Mouse (Mus musculus): ENCODE data around the gene Smad3. TPM values are rescaled to one million over a fixed set of nuclear protein-coding genes. Genes with fewer than 3 reads are reported as not detected.

Smad3 gene
- polyA plus RNA-seq, 1 experiment from 2014 or later: 7.0 TPM

DNA sequence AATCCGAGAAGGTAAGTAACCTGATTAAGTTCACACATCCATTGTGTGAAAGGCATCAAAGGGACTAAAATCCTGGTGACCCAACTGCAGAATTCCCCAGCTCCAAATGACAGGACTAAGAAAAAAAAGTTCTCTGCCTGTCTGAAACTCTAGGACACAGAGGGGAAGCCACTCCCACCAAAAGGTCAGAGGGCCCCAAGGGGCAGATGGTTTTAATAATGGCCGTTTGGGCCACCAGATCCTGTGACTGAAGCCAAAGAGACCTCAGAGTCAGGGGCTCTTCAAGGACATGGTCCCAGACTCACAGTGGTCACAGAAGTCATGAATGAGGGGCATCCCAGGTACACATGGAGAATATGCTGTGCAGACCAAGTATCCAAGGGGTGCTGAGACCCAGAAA lies 29.3 kb upstream of the Smad3 start:
- Histone ChIP-seq H3K27ac (replicated peaks) (no peak overlapping the region), H3K27me3 (no peaks in the 10 kb centered on the region), H3K9me3 (no peaks in the 10 kb centered on the region), H3K9ac (replicated peaks) (no peak overlapping the region), H3K36me3 (no peaks in the 10 kb centered on the region), H3K4me1 (peaks cover 4% of the 10 kb centered on the region), H3K4me2 (replicated peaks) (no peak overlapping the region), H3K4me3 (no peak overlapping the region)
- WGBS: 18% methylated on average over 2 of the region's 2 CpGs
- ATAC-seq (replicated peaks): no peak

DNA sequence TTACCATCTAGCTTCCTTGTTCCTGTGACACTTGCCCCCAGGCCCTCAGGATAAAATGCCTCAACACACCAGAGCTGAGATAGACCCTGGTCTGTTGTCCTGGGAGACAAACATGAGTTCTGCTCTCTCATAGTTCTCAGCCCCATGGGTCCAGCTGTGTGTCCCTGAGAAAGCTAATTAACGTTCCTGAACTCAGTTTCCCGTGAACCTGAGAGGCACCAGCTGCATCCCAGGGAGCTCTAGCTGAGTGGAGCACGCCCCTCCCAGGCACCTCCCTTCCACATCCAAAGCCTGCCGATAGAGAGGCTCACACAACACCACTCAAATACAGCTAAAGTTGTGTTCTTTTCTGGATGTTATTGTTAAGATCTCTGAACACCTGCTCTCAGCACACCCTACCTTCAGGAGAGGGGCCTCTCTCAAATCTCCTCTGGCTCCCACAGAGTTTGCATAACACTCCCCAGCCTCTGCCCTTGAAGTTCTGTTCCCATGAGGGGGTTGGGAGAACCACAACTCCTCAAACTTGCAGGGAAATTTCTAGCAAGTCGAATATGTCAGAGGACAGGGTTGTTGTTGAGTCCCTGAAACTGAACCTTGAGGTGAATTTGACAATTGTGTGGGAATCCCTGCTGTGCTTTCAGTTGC lies 28.4 kb upstream of the Smad3 start:
- no peaks in the 10 kb centered on the region for H3K9me3 ChIP-seq
- H3K27me3 ChIP-seq: no peaks in the 10 kb centered on the region
- H3K27ac ChIP-seq (replicated peaks): no peak overlapping the region
- peaks cover 4% of the 10 kb centered on the region for H3K4me1 ChIP-seq
- H3K4me3 ChIP-seq: no peak overlapping the region
- 13% methylated on average over 5 of the region's 5 CpGs for WGBS
- no peak overlapping the region for H3K9ac ChIP-seq (replicated peaks)
- H3K36me3 ChIP-seq: no peaks in the 10 kb centered on the region
- ATAC-seq (replicated peaks): no peak
- no peak overlapping the region for H3K4me2 ChIP-seq (replicated peaks)

DNA sequence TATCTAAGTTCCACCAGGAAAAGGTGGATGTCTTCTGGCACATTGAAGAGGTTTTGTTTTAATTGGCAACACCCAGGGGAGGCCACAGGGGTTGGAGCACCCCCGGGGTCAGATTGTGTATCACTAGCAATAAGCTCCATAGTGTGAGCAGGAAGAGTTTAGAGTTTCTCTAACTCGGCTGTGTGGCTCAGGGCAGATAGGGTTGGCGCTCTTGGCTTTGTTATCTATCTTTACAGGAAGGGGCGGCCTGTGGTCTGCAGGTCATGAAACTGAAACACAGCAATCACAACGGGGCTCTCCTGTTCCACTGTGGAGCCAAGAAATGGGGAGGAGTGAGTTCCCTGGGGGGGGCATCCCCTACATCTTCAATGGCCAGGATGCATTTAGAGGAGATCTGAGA lies 27.7 kb upstream of the Smad3 start:
- H3K4me2 ChIP-seq (replicated peaks): no peak overlapping the region
- H3K27me3 ChIP-seq: no peaks in the 10 kb centered on the region
- no peak overlapping the region for H3K9ac ChIP-seq (replicated peaks)
- H3K9me3 ChIP-seq: no peaks in the 10 kb centered on the region
- no peak for ATAC-seq (replicated peaks)
- peaks cover 4% of the 10 kb centered on the region for H3K4me1 ChIP-seq
- H3K27ac ChIP-seq (replicated peaks): no peak overlapping the region
- no peak overlapping the region for H3K4me3 ChIP-seq
- 75% methylated on average over 5 of the region's 5 CpGs for WGBS
- H3K36me3 ChIP-seq: no peaks in the 10 kb centered on the region

DNA sequence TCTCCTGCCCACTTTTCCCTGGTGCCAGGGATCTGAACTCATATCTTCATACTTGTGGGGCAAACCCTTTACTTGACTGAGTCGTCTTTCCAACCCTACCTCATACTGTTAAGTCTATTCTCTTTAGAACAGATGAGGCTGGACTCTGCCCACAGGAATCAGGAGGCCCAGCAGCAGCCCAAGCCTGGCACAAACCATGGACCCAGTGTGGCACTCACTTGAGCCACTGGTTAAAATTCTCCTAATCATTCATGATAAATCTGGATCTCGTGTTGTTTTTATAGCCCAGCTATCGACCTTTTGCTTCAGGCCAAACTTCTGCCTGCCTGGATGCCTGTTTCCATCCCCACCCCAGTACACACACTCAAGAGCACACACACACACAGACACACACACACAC lies 26.8 kb upstream of the Smad3 start:
- no peak overlapping the region for H3K4me3 ChIP-seq

DNA sequence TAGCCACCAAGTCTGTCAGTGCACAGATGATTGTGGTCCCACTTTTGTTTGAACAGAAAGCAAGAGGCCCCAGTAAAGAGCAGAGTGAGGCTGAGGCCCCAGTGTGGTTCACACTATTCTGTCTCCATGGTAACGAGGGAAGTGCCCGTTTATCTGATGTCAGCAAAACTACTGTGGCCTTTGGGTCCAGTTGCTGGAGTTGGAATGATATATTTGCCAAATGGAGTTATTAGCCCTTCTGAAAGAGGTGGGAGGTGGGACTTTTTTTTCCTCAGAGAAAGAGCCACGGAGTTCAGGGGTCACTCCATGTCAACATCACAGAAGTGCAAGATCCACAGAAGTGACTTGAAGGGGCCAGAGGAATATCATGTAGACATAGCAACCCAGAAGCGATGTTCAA lies 24.9 kb upstream of the Smad3 start:
- ATAC-seq (replicated peaks): no peak
- Histone ChIP-seq H3K27ac (replicated peaks) (no peak overlapping the region), H3K36me3 (no peaks in the 10 kb centered on the region), H3K9me3 (no peaks in the 10 kb centered on the region), H3K4me2 (replicated peaks) (no peak overlapping the region), H3K9ac (replicated peaks) (no peak overlapping the region), H3K4me3 (no peak overlapping the region), H3K4me1 (peaks cover 7% of the 10 kb centered on the region), H3K27me3 (no peaks in the 10 kb centered on the region)
- 55% methylated on average over 4 of the region's 4 CpGs for WGBS

More for the DNA sequence above, 26.8 kb upstream of the Smad3 start:
- Histone ChIP-seq H3K9me3 (no peaks in the 10 kb centered on the region), H3K27ac (replicated peaks) (no peak overlapping the region), H3K27me3 (no peaks in the 10 kb centered on the region), H3K4me1 (peaks cover 10% of the 10 kb centered on the region), H3K36me3 (no peaks in the 10 kb centered on the region), H3K4me2 (replicated peaks) (no peak overlapping the region), H3K9ac (replicated peaks) (no peak overlapping the region)
- WGBS: 84% methylated on average over 3 of the region's 3 CpGs
- no peak for ATAC-seq (replicated peaks)

DNA sequence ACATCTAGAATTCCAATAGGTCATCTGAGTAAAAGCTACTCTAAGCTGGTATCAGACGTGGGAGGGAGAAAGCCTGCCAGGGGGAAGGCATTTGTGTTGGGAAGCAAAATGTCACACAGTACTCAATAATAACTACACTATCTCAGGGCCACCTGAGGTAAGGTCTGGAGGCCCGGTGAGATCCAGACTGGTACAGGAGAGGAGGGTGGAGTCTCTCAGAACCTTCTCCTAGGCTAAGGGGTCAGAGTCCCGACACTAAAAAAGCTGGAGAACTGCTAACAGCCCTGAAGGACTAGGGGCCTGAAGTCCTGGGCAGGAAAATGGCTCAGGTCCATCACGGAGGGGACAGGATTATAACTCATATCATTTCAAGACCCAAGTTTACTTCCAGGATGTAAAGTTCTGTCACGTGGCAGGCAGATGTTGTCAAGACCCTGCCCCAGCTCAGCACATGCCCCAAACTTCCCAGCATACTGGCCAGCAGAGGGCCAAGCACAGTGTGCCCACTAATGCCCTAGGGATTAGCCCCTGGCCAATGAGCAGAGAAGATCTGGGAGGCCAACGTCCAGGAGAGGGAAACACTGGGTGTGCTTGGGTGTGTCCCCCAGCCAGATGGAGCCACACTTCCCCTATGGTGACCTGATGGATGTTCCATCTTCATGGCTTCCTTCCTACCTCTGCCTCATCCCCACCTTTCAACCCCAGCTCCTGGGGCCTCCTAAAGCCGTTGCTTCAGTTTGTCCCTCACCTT lies 24.1 kb upstream of the Smad3 start:
- Histone ChIP-seq H3K27ac (replicated peaks) (no peak overlapping the region), H3K9ac (replicated peaks) (no peak overlapping the region), H3K36me3 (no peaks in the 10 kb centered on the region), H3K4me3 (no peak overlapping the region), H3K27me3 (no peaks in the 10 kb centered on the region), H3K4me2 (replicated peaks) (no peak overlapping the region), H3K4me1 (peaks cover 7% of the 10 kb centered on the region), H3K9me3 (no peaks in the 10 kb centered on the region)
- 81% methylated on average over 7 of the region's 7 CpGs for WGBS
- no peak for ATAC-seq (replicated peaks)

DNA sequence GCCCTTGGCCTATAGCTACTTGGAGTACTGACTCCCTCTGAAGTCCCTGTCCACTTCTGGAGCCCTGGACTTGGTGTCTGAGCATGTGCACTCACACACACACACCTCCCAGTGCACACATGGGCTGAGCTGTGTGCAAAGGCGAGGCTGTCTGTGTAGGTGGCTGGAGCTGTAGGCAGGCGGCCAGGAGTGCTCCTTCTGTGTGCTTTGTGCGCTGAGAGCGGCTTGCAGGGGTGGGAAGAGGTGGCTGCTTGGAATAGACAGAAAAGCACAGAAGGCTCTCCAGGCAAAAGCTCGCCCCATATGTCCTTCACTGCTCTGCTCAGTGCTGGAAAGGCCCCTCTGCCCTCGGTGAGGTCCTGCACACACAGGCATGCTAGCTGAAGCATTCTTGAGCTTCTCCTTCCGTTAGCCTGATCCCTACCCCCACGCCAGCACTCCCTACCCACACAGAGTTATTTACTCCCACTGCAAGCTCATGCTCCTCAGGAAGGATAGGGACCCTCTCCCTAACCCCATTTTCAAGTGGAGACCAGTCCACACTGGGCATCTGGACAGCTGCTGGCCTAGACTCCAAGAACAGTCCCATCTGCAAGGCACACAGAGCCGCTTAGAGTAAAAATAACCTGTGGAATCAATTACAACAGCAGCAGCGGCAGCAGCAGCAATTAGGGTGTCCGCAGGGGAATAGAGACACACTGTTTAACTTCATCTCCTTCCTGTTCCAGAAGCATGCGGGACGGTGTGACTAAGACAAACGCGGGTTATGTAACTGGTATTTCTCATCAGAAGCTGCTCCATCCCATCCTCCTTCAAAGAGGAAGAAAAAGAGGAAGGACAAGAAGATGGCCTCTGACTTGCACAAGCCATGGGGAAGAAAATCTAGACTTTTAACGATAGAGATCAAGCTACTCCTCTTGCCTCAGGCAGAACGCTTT lies 22.4 kb upstream of the Smad3 start:
- Histone ChIP-seq H3K9ac (replicated peaks) (no peak overlapping the region), H3K4me1 (peaks cover 7% of the 10 kb centered on the region), H3K36me3 (no peaks in the 10 kb centered on the region), H3K9me3 (no peaks in the 10 kb centered on the region), H3K4me3 (no peak overlapping the region), H3K27me3 (no peaks in the 10 kb centered on the region), H3K27ac (replicated peaks) (no peak overlapping the region), H3K4me2 (replicated peaks) (no peak overlapping the region)
- ATAC-seq (replicated peaks): no peak
- WGBS: 48% methylated on average over 17 of the region's 17 CpGs

DNA sequence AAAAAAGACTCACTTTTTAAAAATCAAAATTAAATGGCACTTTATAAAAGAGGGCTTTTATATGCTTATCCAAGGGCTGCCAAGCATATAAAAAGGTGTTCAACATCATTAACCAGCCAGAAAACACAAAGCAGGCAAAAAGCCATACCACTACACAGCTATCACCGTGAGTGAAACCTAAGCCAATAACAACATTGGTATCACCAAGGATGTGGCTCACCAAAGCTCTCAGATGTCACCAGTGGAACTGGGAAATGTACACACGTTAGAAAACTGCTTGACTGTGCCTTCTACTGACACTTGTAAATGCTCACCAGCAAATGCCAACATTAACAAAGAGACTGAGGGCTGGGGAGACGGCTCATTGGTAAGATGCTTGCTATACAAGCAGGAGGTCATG lies 18.9 kb upstream of the Smad3 start:
- no peak overlapping the region for H3K4me3 ChIP-seq
- no peaks in the 10 kb centered on the region for H3K36me3 ChIP-seq
- no peaks in the 10 kb centered on the region for H3K9me3 ChIP-seq
- H3K4me1 ChIP-seq: peaks cover 11% of the 10 kb centered on the region
- no peak overlapping the region for H3K4me2 ChIP-seq (replicated peaks)
- H3K9ac ChIP-seq (replicated peaks): no peak overlapping the region
- no peak for ATAC-seq (replicated peaks)
- WGBS: 73% methylated on average over 3 of the region's 3 CpGs
- H3K27ac ChIP-seq (replicated peaks): no peak overlapping the region
- no peaks in the 10 kb centered on the region for H3K27me3 ChIP-seq

DNA sequence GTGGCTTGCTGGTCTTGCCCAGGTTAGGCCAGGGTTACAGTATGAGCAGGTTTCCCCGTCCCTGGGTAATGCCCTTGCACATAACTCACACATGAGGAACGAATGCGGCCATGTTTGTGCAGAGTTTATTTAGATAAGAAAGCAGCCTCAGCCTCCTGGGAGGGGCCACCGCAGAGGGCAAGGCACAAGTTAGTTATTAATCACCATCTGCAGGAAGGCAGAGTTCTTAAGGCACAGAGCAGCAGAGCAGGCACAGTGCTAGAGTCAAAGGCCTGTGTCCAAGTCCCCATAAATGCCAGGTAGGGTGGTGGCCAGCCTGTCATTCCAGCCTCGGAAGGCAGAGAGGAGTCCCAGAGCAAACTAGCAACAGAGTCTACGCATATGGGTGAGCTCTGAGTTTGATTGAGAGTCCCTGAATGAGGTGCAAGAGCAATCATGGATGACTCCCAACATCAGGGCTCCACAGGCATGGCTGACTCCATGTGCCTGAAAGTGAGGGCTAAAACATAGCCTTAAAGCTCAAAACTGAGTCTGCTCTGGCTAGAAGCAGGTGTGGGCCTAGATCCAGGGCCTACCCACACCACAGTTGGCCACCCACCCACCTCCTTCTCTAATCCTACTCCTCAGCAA lies 17.2 kb upstream of the Smad3 start:
- Histone ChIP-seq H3K27me3 (no peaks in the 10 kb centered on the region), H3K4me3 (no peak overlapping the region), H3K9ac (replicated peaks) (no peak overlapping the region), H3K27ac (replicated peaks) (no peak overlapping the region), H3K4me1 (peaks cover 6% of the 10 kb centered on the region), H3K4me2 (replicated peaks) (no peak overlapping the region), H3K9me3 (no peaks in the 10 kb centered on the region), H3K36me3 (no peaks in the 10 kb centered on the region)
- 93% methylated on average over 6 of the region's 6 CpGs for WGBS
- no peak for ATAC-seq (replicated peaks)

DNA sequence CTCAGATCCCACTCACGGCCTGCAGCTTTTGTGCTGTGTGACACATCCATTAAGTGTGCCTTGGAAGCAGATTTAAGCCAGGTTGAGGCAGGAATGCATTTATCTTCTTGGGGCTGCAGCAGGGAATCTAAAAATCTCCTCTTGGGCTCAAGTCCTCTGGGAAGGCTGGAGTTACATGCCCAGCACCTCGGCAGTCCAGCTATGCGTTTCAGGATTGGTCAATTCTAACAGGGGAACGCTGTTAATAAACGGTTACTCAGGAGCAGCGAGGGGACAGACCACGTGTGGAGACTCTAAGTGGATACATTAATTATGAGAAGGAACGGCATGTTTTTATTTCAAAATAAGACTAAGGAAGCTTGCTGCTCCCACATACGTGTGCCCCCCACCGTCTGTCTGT lies 14.7 kb upstream of the Smad3 start:
- no peaks in the 10 kb centered on the region for H3K36me3 ChIP-seq
- H3K27ac ChIP-seq (replicated peaks): no peak overlapping the region
- no peak overlapping the region for H3K4me2 ChIP-seq (replicated peaks)
- no peak overlapping the region for H3K9ac ChIP-seq (replicated peaks)
- no peak overlapping the region for H3K4me3 ChIP-seq
- no peaks in the 10 kb centered on the region for H3K9me3 ChIP-seq
- WGBS: 65% methylated on average over 10 of the region's 10 CpGs
- no peak for ATAC-seq (replicated peaks)
- H3K4me1 ChIP-seq: 0 out of 2 replicates have a peak, but pooled peaks cover 4% of the 10 kb centered on the region
- H3K27me3 ChIP-seq: no peaks in the 10 kb centered on the region

DNA sequence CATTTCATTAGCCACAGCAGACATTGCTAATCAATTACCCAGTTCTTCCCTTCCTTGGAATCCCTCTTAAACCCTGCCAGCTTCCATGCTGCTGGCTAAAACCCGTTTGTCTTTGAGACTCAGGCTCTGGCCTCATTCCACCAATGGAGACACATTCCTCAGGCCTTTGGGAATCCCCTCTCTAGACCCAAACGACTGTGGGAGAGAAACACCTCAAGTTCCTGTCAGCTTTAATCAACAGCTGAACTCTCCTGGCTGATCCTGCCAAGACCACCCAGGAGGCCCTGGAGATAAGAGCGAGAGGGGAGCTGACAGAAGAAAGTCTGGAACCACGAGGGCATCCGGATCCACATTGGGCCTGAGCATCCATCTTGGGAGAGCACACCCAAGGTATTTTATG lies 13.9 kb upstream of the Smad3 start:
- Histone ChIP-seq H3K4me2 (replicated peaks) (no peak overlapping the region), H3K4me3 (no peak overlapping the region), H3K27ac (replicated peaks) (no peak overlapping the region), H3K9ac (replicated peaks) (no peak overlapping the region), H3K9me3 (no peaks in the 10 kb centered on the region), H3K36me3 (no peaks in the 10 kb centered on the region), H3K4me1 (0 out of 2 replicates have a peak, but pooled peaks cover 4% of the 10 kb centered on the region), H3K27me3 (no peaks in the 10 kb centered on the region)
- ATAC-seq (replicated peaks): no peak
- WGBS: 49% methylated on average over 5 of the region's 5 CpGs

Measured in forebrain, embryonic 15.5 days (tissue).